Mouse (Mus musculus) lung, postnatal 0 days (tissue): ENCODE data around the gene Col19a1.

ENCODE experiments used
- CTCF ChIP-seq: IDR thresholded peaks from 2 replicates; pipeline ENCODE4 v1.5.1; 2016; ENCODE audit warnings: antibody characterized with exemption, mild to moderate bottlenecking
- EP300 ChIP-seq: IDR thresholded peaks from 2 replicates; pipeline ENCODE4 v1.6.1; 2016; ENCODE audit warnings: antibody characterized with exemption, mild to moderate bottlenecking, control low read depth

DNA sequence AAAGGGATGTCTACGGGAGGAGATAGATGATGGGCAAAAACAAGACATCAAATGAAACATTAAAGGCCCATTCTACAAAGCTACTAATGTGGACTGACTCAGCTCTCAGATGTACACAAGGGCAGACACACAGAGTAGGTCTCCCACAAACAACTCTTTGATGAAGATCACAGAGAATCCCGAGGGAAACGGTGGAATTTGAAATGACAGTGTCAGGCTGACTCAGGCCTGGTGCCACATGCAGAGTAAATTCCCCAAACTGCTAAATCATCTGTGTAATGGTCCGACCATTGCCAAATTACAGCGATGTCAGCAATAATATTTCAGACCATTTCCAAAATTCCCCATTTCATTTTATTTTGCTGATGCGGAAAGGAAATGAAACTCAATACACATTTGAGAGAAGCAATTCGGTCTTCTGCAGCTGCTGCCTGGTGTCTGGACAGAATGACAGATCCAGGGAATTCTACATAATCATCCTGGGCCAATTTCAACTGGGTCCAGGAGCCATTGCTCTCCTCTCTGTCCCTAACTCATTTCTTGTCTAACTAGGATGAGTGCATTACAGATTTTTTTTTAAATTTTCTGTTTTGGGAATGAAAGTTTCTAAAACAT, 116.1 kb downstream of the Col19a1 start:
- TF ChIP-seq CTCF (no peak), EP300 (no peak)
